Mouse (Mus musculus): ENCODE data around the gene Nxnl1.

GRCm38 (mm10) chr8:71596798-71597197 is 30.4 kb upstream of the Nxnl1 start:
- TF ChIP-seq CTCF (IDR thresholded peaks at IDR 0.05; ENCODE audit: control insufficient read depth, insufficient read depth, low read length) (no peak), POLR2A (IDR thresholded peaks at IDR 0.05; ENCODE audit: borderline replicate concordance, control insufficient read depth, low read depth, low read length) (no peak)

All from bone marrow, adult 2 months (tissue).